Mouse (Mus musculus) adrenal gland, postnatal 10 days (tissue): Measurements from ENCODE around the gene Fa2h. TPM values are rescaled to one million over a fixed set of nuclear protein-coding genes. Genes with fewer than 3 reads are reported as not detected.
A peak's percentile ranks its signal among the peaks of the same experiment; 100 is the strongest.

Source experiments
- DNase-seq: peaks from one replicate; pipeline ENCODE4 v3.0.0; 2021; ENCODE audit warnings: mixed read lengths
- long read RNA-seq, 2 experiments: library from polyadenylated mRNA; stranded (forward); transcript quantifications; one replicate each; pipeline ENCODE4 v2.0.0; 2021
- total RNA-seq, 2 experiments: library from RNA; stranded (reverse); gene quantifications; 2 replicates each; pipeline ENCODE4 v1.2.3; 2021

The Fa2h gene
- total RNA-seq: under 1 TPM; 0.45 to 0.51 TPM
- long read RNA-seq, experiment 1: 0 reads
- long read RNA-seq, experiment 2: 0 reads

GRCm38 (mm10) chr8:111393391-111394363 lies at the start of gene Fa2h:
Gene Fa2h (minus strand): TSS chr8:111393824.
- DNase-seq: peak; percentile 90

DNA sequence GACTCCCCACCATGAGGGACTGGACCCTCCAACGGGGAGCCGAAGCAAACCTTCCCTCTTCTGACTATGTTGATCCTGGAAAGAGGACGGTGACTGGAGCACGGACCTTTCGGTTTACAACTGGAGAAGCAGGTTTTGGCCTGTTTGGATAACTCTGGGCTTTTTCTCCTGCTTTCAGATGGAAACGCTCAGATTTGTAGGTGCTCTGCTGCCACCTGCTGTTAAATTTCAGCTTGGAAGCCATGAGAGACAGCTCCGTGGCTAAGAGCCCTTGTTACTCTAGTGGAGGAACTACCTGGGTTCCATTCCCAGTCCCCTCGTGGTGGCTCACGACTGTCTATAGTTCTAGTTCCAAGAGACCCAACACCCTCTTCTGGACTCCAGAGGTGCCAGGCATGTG lies 45.6 kb upstream of the Fa2h start:
- DNase-seq: peak; percentile 85

GRCm38 (mm10) chr8:111435071-111435828 lies 41.6 kb upstream of the Fa2h start:
- DNase-seq: no peak

DNA sequence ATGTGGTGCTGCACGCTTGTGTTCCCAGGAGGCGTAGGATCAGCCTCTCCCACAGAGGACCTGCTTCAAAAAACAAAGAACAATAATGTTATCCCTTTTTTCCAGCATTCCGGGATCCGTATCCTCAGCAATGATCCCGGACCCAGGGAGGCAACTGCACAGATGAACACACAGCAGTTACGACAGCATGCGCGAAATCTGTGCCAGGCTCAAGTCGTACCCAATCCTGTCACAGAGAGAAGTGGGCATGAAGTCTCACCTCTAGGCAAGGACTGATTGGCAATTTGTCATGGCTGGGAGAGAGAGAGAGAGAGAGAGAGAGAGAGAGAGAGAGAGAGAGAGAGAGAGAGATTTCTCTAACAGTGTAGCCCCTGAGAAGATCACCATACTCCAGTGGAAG lies 31.0 kb upstream of the Fa2h start:
- peak; percentile 9 for DNase-seq

GRCm38 (mm10) chr8:111424181-111424580 lies 30.6 kb upstream of the Fa2h start:
- peak; percentile 65 for DNase-seq

DNA sequence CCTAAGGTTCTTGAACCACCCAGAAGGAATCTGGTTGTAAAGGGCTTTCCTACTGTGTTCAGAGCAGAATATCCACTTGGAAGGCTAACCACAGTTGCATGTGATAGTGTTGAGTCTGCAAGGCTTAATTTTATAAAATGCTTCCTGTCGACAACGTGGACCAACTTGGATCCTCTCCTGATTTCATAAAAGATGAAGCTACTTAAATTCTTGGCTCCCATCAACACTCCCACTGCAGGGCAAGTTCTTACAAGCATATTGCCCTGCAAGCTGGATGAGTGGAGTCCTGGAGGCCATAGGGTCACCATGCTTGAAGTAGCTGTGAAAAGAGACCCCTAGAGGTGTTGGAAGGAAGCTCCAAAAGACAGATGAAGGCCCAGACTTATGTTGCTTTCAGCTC lies 29.0 kb upstream of the Fa2h start:
- DNase-seq: no peak

DNA sequence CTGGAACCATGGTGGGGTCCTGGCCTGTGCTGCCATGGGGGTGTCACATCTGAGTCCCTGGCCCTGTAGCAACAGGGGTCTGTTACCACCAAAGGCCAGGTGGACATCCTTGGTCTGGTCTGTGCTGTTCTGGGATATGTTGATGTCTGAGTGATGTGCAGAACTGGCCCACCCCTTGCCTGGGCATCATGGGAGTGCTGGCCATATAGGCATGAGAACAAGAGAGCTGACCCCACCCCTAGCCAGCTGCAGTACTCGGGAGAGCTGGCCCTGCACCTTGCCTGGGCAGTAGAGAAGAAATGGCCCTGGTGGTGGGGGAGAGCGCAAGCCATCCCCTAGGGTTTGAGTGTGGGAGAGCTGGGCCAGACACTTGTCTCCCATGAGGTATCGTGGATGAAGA lies 25.5 kb upstream of the Fa2h start:
- no peak for DNase-seq

DNA sequence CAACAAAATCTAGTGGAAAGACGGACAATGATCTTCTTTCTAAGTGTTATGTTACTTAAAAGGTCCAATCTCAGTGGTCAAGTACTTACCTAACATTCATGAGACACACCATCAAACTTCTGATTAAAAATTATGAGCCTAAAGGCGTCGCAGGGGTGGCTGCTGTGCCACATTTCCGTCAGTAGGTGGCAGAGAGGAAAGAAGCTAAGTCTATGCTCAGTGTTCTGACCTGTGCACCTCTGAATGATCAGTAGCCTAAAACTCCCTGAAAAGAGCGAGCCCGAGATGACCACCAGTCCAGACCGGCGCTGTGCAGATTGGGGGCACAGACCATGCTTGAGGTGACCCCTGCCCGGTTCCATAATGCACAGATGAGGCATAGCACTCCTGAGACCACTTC lies 25.0 kb upstream of the Fa2h start:
- DNase-seq: peak; percentile 47

GRCm38 (mm10) chr8:111417222-111417621 lies 23.6 kb upstream of the Fa2h start:
- no peak for DNase-seq

- DNase-seq: peak; percentile 15
These were observed 9.8 kb upstream of the Fa2h start for GRCm38 (mm10) chr8:111403391-111403790.

- DNase-seq: no peak
These were observed 2.4 kb downstream of the Fa2h start for GRCm38 (mm10) chr8:111391268-111391667.

DNA sequence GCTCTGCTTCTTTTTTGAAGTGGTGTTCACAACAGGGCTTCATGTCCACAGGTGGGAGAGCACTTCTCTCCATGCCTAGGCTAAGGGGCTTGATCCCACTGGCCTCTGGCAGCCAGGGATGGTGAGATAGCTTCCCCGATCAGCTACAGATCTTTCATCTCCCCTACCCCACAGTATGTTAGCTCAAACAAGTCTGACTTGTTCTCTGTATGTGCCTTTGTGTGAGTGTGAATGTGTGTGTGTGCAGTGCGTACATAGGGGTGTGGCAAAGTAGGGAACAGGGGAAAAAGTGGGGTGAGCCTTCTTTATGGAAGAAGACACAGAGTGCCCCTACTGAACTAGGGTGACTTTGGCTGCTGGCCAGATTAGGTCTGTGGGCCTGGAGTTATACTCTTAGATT lies 2.8 kb downstream of the Fa2h start:
- no peak for DNase-seq

- no peak for DNase-seq
These were observed 4.0 kb downstream of the Fa2h start for GRCm38 (mm10) chr8:111389581-111389980.

- no peak for DNase-seq
These were observed 7.7 kb downstream of the Fa2h start for GRCm38 (mm10) chr8:111385915-111386314.

- DNase-seq: no peak
These were observed 9.0 kb downstream of the Fa2h start for GRCm38 (mm10) chr8:111384628-111385027.

GRCm38 (mm10) chr8:111375192-111375591 lies 18.4 kb downstream of the Fa2h start:
- DNase-seq: no peak

DNA sequence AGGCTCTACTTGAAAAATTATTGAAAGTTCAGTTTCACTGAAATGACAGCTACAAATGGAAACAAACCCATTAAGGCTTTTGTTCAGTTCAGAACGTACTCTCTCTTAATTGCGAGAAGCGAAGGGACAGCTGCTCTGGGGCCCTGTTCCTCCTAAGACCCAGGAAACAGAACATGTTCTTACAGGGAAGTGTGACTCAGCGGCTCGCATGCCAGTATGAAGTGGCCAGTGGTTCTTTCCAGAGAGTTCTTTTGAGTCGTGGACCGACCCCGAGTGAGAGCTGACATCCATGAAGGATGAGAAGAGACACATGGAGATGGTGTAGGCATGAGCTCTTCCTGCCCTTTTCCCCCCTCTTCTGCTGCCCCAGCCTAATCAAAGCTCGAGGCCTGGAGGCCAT lies 23.9 kb downstream of the Fa2h start:
- no peak for DNase-seq

DNA sequence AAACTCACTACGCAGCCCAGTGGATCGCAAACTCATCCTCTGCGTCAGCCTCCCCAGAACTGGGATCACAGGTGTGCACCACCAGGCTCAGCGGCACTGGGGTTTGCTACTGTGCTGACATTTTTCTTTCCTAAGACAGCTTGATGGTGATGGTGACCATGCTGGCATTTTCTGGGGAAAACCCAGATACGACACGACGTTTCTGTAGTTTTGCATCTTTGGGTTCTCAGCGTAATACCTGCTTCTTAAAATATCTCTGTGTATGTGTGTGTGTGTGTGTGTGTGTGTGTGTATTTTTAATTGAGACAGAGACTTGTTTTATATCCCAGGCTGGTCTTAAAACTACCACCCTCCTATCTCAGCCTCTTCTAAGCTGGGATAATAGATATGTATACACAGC lies 26.3 kb downstream of the Fa2h start:
- no peak for DNase-seq

DNA sequence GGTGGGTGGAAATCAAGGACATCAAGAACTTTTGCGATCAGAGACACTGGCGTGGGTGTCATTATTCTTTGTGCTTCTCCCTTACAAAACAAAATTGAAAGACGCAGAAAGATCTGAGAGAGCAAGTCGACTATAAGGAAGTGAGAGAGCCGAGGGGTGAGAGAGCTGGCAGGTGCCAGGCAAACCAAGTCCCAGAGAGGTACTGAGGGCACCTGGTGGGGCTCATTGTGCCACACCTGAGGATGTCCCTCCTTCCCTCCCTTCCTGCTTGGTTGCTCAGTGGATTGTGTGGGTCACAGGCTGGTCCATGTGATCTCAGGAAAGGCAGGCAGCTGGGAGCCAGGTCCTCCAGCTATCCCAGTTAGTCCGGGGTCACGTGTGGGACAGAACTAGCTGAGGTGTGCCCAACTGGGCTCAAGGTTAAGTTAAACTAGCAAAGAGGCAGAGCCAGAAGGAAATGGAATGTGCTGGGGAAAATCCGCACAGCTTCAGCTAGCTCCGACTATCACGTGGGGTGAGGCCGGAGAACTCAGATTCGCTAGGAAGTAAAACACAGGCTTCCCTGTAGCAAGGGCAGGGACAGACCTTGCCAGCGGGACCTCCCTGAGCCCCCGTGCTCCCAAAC lies 26.9 kb downstream of the Fa2h start:
- peak; percentile 60 for DNase-seq

DNA sequence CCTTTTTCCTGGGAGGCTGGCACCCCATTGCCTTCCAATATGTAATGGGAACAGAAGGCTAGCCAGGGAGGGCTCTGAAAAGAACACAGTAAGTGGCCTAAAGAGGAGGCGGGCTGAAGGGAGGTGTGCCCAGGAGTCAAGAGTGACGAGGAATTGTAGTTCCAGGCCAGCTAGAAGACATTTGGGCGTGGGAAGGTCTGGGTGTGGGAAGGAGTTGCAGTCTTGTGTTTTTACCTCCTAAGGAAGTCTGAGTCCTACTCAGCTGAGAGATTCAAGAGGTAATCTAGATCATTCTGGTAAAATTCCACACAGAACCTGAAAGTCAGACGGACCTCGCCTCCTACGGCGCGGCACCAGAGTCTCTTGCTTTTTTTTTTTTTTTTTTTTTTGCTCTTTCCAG lies 30.1 kb downstream of the Fa2h start:
- no peak for DNase-seq

DNA sequence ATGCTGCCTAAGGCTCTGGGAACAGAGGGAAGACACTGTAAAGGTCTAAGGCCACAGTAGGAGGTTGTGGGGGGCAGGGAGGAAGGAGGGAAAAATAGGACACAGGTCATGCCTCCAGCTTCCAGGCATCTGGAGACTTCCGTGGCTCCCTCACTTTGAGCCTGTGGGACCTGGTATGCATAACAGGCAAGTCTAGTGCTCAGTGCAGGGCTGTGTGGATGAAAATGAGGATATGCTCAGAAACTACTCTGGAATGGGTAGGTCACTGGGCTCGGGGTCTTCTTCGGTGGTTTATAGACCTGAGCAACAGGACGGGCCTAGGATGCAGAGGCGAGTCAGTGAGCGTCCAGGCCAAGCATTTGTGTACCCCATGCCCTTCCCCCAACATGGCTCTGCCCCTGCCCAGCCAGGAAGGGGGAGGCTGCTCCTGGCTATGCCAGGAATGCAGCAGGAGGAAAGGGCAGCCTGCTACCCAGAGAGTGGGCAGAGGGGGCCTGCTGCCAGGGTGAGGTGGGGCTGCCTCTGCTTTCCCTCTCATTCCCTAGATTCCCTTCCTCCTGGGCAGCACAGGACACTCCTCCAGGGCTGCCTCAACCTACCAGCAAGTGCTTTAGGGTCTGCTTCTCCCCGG lies 32.9 kb downstream of the Fa2h start:
- no peak for DNase-seq

DNA sequence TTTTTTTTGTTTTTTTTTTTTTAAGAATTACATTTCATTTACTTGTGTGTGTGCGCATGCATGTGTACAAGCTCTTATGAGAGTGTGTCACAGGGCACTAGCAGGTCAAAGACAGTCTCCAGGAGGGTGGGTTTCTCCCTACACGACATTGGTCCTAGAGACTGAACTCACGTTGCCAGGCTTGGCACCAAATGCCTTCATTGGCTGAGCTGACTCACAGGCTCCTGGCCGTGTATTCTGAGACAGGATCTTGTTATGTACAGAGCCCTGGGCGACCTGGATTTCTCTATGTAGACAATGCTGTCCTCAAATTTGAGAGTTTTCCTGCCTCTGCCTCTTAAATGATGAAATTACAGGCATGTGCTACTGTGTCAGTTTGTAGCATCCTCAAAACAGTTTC lies 33.7 kb downstream of the Fa2h start:
- no peak for DNase-seq
